ENCODE assay signal across 19 mouse cellular contexts in the genomic region with DNA sequence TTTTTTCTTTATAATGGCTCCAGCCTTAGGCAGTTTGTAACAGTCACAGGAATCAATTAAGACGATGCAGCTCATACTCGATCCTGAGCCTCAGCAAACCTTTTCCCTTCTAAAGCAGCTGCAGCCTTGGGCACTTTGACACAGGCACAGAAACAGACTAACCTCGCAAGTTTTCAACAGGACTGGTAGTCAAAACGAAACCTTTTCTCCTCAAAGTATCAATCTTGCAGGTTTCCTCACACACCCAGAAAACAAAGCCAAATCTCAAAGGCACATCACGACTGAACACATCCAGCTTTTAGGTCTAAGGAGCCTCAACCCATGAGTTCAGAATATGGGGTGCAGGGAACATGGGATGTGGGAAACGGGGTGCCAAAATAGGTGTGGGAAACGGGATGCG. TPM values are rescaled to one million over a fixed set of nuclear protein-coding genes. Genes with fewer than 3 reads are reported as not detected.
"Had no signal": no experiment of that assay in that cellular context is flagged by ENCODE, and none has a peak within 500 bp of the region (broad histone marks: within the 10 kb centered on the region; RNA-seq: fewer than 3 reads in every experiment).

No protein-coding gene starts in this region.

- H3K4me3 ChIP-seq: midbrain, embryonic 10.5 days; midbrain, embryonic 12.5 days; myocyte; neural tube, embryonic 13.5 days; neural tube, embryonic 15.5 days; stomach, embryonic 15.5 days had no signal

- DNase-seq: lung, adult 18-20 months; lung, embryonic 14.5 days; lung, postnatal 4 days; midbrain, embryonic 14.5 days; right cerebral cortex, postnatal 25 days; right cerebral cortex, postnatal 4 days; spleen, adult 18-20 months; thymus, adult 2 months; thymus, postnatal 25 days had no signal

- H3K9me3 ChIP-seq: midbrain, embryonic 10.5 days; midbrain, embryonic 12.5 days; neural tube, embryonic 13.5 days; neural tube, embryonic 15.5 days; stomach, embryonic 15.5 days had no signal

- H3K4me2 ChIP-seq: lung, embryonic 14.5 days; midbrain, embryonic 12.5 days; neural tube, embryonic 13.5 days; neural tube, embryonic 15.5 days; stomach, embryonic 15.5 days had no signal

- H3K9ac ChIP-seq: lung, embryonic 14.5 days; midbrain, embryonic 12.5 days; neural tube, embryonic 15.5 days; stomach, embryonic 15.5 days had no signal

- ATAC-seq: midbrain, embryonic 16.5 days had no signal

- H3K36me3 ChIP-seq: midbrain, embryonic 10.5 days; midbrain, embryonic 12.5 days; neural tube, embryonic 13.5 days; neural tube, embryonic 15.5 days; stomach, embryonic 15.5 days had no signal

- H3K27ac ChIP-seq: midbrain, embryonic 10.5 days; midbrain, embryonic 12.5 days; neural tube, embryonic 13.5 days; neural tube, embryonic 15.5 days; stomach, embryonic 15.5 days; stomach, postnatal 0 days had no signal

RNA-seq across cellular contexts. Expression of a gene that starts 28.1 kb away (rescaled TPM):
- total RNA-seq: megakaryocyte, adult 5-6 weeks; megakaryocyte-erythroid progenitor cell, adult 5-6 weeks had no signal
